Mouse (Mus musculus) heart, adult 2 months (tissue): ENCODE measurements at regions not wholly inside any gene's neighbourhood (a gene's known extent, or its start where the extent isn't known, plus 50 kb on each side); places are given as distances from the start of the nearest gene placed in this dataset.

ENCODE experiments used
- CTCF ChIP-seq: fragments of 200-600 bp; IDR thresholded peaks from 2 replicates; pipeline ENCODE4 v1.8.1; 2022; ENCODE audit warnings: antibody characterized with exemption, mild to moderate bottlenecking, moderate library complexity
- EP300 ChIP-seq: fragments of 200-500 bp; IDR thresholded peaks from 2 replicates; pipeline ENCODE4 v1.6.1; 2011; ENCODE audit warnings: low read depth, low read length, control low read depth; ENCODE audit not compliant: insufficient read depth

DNA sequence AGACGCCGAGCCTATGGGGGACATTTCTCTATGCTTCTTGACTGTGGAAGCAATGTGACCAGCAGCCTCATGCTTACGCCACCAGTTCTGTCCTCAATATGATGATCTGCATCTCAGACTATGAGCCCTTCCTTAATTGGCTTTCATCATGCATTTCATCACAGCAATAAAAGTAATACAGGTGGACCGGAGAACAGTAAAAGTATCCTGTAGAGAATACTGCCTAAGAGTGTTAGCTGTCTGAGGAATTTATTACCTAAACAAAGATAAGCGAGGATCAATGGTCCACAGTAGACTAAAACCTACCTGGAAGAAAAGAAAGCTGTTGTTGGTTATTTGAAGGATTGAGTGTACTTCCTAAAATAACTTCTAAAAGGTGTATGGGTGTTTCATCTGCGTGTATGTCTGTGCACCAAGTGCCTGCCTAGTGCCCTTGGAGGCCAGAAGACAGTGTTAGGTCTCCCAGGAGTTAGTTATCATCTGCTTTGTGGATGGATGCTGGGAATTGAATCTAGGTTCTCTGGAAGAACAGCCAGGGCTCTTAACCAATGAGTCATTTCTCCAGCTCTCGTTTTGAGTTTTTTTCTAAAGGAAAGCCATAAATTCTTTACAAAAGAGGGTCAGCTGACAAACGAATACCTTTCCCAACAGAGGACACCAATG is 54.3 kb upstream of the Raph1 start:
- TF ChIP-seq CTCF, result no peak
- TF ChIP-seq EP300, result no peak
